Mouse (Mus musculus): Measurements from ENCODE around the gene Pla2g4a. TPM values are rescaled to one million over a fixed set of nuclear protein-coding genes. Genes with fewer than 3 reads are reported as not detected.
A peak's percentile ranks its signal among the peaks of the same experiment; 100 is the strongest.

The Pla2g4a gene
- 4.7 and 5.4 TPM in 2 replicates for polyA plus RNA-seq (2014; fragmentation: Nextera tagmentation; extraction: Ambion mirVana)

DNA sequence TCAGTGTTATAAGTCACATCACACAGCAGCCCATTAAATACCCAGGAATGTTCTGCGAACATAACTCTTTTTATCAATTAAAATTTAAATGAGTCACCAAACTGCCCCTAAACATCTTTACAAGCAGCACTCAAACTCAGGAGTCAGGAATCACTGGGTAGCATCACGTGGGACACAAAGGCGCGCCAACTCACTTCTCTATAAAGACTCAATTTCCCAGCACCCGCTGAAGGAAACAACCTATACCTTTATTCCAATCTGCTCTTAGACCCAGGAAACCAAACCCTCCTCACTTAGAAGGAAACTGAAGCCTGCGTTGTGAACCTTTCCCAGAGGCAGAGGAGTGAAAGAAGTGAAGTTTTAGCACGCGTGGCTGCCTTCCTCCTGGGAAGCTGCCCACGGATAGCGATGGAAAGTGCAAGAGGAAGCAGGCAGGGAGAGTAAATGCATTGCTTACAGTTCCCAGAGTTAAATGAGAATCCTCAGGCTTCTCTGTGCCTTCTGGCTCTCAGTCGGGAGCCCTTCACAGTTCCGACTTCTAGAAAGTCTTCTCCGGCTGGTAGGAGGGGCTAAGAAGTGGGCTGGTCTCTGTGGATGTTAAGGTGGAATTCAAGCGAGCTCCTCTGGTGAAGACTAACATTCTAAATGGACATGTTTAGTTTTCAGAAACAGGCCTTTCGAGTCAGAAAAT is at the start of gene Pla2g4a:
TSS of gene Pla2g4a (minus strand) at position 557 of the 691 bp plus-strand sequence.
- Histone ChIP-seq H3K4me1 (ENCODE audit: control insufficient read depth, insufficient read depth, low read length) (no peaks in the 10 kb centered on the region), H3K9me3 (ENCODE audit: control insufficient read depth, low read length) (no peaks in the 10 kb centered on the region), H3K9ac (ENCODE audit: low read length) (peak within 1 kb of the TSS; percentile 11; the same call in 1 of the 2 replicates), H3K4me2 (ENCODE audit: low read depth) (peak within 1 kb of the TSS; percentile 25), H3K27me3 (ENCODE audit: control insufficient read depth, insufficient read depth, low read length) (no peaks in the 10 kb centered on the region), H3K36me3 (ENCODE audit: control insufficient read depth, insufficient read depth, low read length) (no peaks in the 10 kb centered on the region), H3K27ac (ENCODE audit: low read depth, low read length) (no peak within 1 kb of the TSS), H3K4me3 (ENCODE audit: low read depth, low read length) (peak within 1 kb of the TSS; percentile 25)
- ATAC-seq (ENCODE audit: insufficient read depth, low FRiP score, low TSS enrichment) (no peak), DNase-seq (ENCODE audit: low spot score) (peak; percentile 11)
- 30% methylated on average over 15 of the region's 15 CpGs for WGBS

DNA sequence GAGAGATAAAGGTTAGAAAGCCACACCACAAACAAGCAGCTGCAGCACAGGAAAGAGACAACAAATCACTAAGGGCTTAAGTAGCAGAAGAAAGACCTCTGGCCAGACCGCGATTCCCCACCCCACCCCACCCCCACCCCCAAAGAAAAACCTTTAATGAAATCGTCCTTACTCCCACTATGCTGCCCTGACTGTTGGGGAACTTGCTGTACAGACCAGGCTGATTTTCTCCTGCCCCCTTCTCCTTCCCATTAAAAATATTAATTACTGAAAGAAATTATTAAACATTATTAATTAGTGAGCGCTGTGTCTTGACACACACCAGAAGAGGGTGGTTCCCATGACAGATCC is 49.5 kb upstream of the Pla2g4a start:
- Histone ChIP-seq H3K9ac (ENCODE audit: low read length) (no peak overlapping the region), H3K4me3 (ENCODE audit: low read depth, low read length) (no peak overlapping the region), H3K4me2 (ENCODE audit: low read depth) (no peak overlapping the region), H3K9me3 (ENCODE audit: control insufficient read depth, low read length) (no peaks in the 10 kb centered on the region), H3K27me3 (ENCODE audit: control insufficient read depth, insufficient read depth, low read length) (no peaks in the 10 kb centered on the region), H3K27ac (ENCODE audit: low read depth, low read length) (no peak overlapping the region), H3K4me1 (ENCODE audit: control insufficient read depth, insufficient read depth, low read length) (no peaks in the 10 kb centered on the region), H3K36me3 (ENCODE audit: control insufficient read depth, insufficient read depth, low read length) (no peaks in the 10 kb centered on the region)
- WGBS, result 68% methylated on average over 4 of the region's 4 CpGs
- ATAC-seq (ENCODE audit: insufficient read depth, low FRiP score, low TSS enrichment) (no peak), DNase-seq (ENCODE audit: low spot score) (no peak)

DNA sequence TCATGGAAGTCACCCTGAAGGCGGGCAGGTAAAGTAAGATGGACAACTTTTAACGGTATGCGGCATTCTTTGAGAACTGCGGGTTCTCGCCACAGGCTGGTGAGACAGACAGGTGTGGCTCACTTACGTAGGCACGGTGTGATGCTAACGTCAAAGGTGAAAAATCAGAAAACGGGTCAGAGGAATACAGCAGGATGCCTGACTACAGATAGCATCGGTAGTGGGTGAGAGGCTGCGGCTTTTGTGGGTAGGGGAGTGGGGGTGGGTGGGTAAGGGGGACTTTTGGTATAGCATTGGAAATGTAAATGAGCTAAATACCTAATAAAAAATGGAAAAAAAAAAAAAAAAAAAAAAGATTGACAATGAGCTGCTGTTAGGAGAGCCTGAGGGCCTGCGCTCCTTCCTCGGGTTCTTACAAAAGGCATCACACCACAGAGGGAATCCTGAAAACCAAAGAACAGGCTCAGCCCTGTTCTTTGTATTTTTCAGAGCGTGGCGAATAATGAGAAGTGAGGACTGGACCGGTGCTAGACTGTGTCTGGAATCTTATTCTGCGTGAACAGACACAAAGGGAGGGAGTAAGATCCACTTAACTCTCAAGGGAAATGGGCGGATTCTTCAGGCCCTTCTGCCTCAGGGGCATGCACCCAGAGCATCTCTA is 49.0 kb upstream of the Pla2g4a start:
- no peak overlapping the region for H3K27ac ChIP-seq (ENCODE audit: low read depth, low read length)
- ATAC-seq (ENCODE audit: insufficient read depth, low FRiP score, low TSS enrichment) (peak; percentile 68), DNase-seq (ENCODE audit: low spot score) (peak; percentile 10)
- no peaks in the 10 kb centered on the region for H3K9me3 ChIP-seq (ENCODE audit: control insufficient read depth, low read length)
- H3K4me2 ChIP-seq (ENCODE audit: low read depth), result no peak overlapping the region
- no peak overlapping the region for H3K4me3 ChIP-seq (ENCODE audit: low read depth, low read length)
- no peaks in the 10 kb centered on the region for H3K4me1 ChIP-seq (ENCODE audit: control insufficient read depth, insufficient read depth, low read length)
- no peak overlapping the region for H3K9ac ChIP-seq (ENCODE audit: low read length)
- H3K27me3 ChIP-seq (ENCODE audit: control insufficient read depth, insufficient read depth, low read length), result no peaks in the 10 kb centered on the region
- no peaks in the 10 kb centered on the region for H3K36me3 ChIP-seq (ENCODE audit: control insufficient read depth, insufficient read depth, low read length)
- 83% methylated on average over 18 of the region's 18 CpGs for WGBS

DNA sequence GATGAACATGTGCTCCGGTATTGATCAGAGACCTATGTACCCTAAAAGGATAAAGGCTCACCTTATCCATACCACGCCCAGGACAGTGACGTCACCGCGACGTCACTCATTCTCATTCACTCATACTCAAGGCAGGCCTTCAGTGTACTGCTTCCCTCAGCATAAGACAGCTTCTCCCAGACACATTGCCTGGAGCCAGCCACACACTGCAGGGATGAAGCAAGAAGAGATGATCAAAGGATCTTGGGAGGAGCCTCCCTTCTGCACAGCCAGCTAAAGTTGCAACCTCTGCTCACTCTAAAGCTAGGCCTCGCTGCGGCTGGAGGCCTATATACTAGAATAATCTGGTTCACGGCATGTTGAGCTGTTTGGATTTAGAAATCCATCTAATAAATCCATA is 48.0 kb upstream of the Pla2g4a start:
- 86% methylated on average over 9 of the region's 9 CpGs for WGBS
- no peak for ATAC-seq (ENCODE audit: insufficient read depth, low FRiP score, low TSS enrichment)
- H3K4me3 ChIP-seq (ENCODE audit: low read depth, low read length), result no peak overlapping the region

DNA sequence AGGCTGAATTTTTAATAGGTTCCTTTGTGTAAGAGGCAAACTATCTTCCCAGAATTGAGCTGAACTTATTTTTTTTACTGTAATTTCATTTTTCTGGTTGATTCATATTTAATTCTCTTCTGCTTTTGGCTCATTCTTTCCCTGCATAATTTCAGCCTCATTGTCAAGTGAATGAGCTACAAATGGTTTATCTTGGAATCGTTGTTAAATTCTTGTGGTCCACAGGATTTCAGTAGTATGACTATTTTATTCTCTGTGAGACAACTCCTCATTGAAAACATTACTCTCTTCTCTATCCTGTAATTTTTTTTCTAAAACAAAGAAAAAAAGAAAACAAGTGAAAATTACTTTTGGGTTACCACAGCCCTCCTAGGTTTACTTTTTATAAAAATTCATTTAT is 14.5 kb upstream of the Pla2g4a start:
- 89% methylated on average over 1 of the region's 1 CpGs for WGBS
- no peak for DNase-seq (ENCODE audit: low spot score)
- Histone ChIP-seq H3K36me3 (ENCODE audit: control insufficient read depth, insufficient read depth, low read length) (no peaks in the 10 kb centered on the region), H3K4me3 (ENCODE audit: low read depth, low read length) (no peak overlapping the region), H3K4me1 (ENCODE audit: control insufficient read depth, insufficient read depth, low read length) (no peaks in the 10 kb centered on the region), H3K9ac (ENCODE audit: low read length) (no peak overlapping the region), H3K9me3 (ENCODE audit: control insufficient read depth, low read length) (no peaks in the 10 kb centered on the region), H3K27me3 (ENCODE audit: control insufficient read depth, insufficient read depth, low read length) (no peaks in the 10 kb centered on the region), H3K27ac (ENCODE audit: low read depth, low read length) (no peak overlapping the region), H3K4me2 (ENCODE audit: low read depth) (no peak overlapping the region)
- ATAC-seq (ENCODE audit: insufficient read depth, low FRiP score, low TSS enrichment), result no peak

More for the DNA sequence above, 48.0 kb upstream of the Pla2g4a start:
- DNase-seq (ENCODE audit: low spot score), result no peak
- Histone ChIP-seq H3K9me3 (ENCODE audit: control insufficient read depth, low read length) (no peaks in the 10 kb centered on the region), H3K4me2 (ENCODE audit: low read depth) (no peak overlapping the region), H3K36me3 (ENCODE audit: control insufficient read depth, insufficient read depth, low read length) (no peaks in the 10 kb centered on the region), H3K27ac (ENCODE audit: low read depth, low read length) (no peak overlapping the region), H3K9ac (ENCODE audit: low read length) (no peak overlapping the region), H3K27me3 (ENCODE audit: control insufficient read depth, insufficient read depth, low read length) (no peaks in the 10 kb centered on the region), H3K4me1 (ENCODE audit: control insufficient read depth, insufficient read depth, low read length) (no peaks in the 10 kb centered on the region)

DNA sequence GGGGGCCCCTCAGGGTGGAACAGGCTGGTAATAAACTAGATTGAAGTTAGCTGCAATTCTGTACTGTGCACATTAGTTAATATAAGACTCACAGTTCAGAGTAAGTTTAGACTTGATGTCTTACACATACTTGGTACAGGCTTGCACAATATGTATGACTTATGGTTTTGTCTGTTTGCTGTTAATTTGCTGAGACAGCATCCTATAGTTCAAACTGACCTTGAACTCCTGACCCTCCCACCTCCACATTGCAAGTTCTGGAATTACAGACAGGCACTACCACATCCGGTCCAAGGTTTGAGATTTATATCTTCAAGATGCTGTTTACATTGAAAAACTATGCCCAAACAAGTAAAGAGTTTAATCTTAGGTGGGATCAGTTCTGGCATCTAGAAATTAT is 4.7 kb upstream of the Pla2g4a start:
- ATAC-seq (ENCODE audit: insufficient read depth, low FRiP score, low TSS enrichment), result no peak

DNA sequence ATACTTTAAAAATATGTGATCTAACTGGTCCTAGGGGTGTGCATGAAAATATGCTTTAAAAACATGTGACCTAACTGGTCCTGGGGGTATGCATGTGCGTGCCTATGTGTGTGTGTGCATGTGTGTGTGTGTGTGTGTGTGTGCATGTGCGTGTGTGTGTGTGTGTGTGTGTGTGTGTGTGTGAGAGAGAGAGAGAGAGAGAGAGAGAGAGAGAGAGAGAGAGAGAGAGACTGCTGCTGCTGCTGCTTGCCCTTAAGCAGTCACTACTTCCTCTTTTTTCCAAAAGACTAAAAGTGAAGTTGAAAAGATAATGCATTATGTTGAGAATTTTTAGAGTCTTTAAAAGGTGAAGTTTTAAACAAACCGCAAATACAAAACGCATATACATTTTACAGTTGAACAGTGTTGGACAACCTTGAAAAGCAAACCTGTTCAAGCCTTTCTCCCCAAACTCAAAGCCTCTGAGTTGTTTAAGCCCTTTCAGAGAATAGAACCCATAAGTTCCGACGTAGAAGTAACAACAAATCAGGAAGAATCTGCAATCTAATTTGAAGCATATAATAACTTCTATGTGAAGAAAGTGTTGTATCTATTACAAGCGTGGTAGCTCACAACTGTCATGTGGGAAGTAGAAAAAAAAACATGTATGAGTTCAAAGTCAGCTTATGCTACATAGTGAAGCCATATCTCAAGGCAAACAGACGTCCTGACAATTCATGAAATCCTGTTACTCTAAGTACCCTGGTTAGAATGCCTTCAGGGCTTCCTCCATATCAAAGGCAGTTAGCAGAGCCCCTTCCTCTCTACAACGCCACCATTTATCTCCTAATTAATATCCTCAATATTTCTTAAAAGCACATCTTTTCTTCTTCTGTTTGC is 574 bp upstream of the Pla2g4a start:
- Histone ChIP-seq H3K4me3 (ENCODE audit: low read depth, low read length) (no peak overlapping the region), H3K27me3 (ENCODE audit: control insufficient read depth, insufficient read depth, low read length) (no peaks in the 10 kb centered on the region), H3K4me1 (ENCODE audit: control insufficient read depth, insufficient read depth, low read length) (no peaks in the 10 kb centered on the region), H3K9ac (ENCODE audit: low read length) (no peak overlapping the region), H3K27ac (ENCODE audit: low read depth, low read length) (no peak overlapping the region), H3K4me2 (ENCODE audit: low read depth) (no peak overlapping the region), H3K36me3 (ENCODE audit: control insufficient read depth, insufficient read depth, low read length) (no peaks in the 10 kb centered on the region), H3K9me3 (ENCODE audit: control insufficient read depth, low read length) (no peaks in the 10 kb centered on the region)
- 68% methylated on average over 9 of the region's 9 CpGs for WGBS
- peak; percentile 38; the same call in 1 of the 2 replicates for ATAC-seq (ENCODE audit: insufficient read depth, low FRiP score, low TSS enrichment)
- no peak for DNase-seq (ENCODE audit: low spot score)

More for the DNA sequence above, 4.7 kb upstream of the Pla2g4a start:
- Histone ChIP-seq H3K27ac (ENCODE audit: low read depth, low read length) (no peak overlapping the region), H3K9ac (ENCODE audit: low read length) (no peak overlapping the region), H3K4me1 (ENCODE audit: control insufficient read depth, insufficient read depth, low read length) (no peaks in the 10 kb centered on the region), H3K36me3 (ENCODE audit: control insufficient read depth, insufficient read depth, low read length) (no peaks in the 10 kb centered on the region), H3K9me3 (ENCODE audit: control insufficient read depth, low read length) (no peaks in the 10 kb centered on the region), H3K27me3 (ENCODE audit: control insufficient read depth, insufficient read depth, low read length) (no peaks in the 10 kb centered on the region), H3K4me2 (ENCODE audit: low read depth) (no peak overlapping the region), H3K4me3 (ENCODE audit: low read depth, low read length) (no peak overlapping the region)
- no peak for DNase-seq (ENCODE audit: low spot score)
- WGBS, result 84% methylated on average over 1 of the region's 1 CpGs

DNA sequence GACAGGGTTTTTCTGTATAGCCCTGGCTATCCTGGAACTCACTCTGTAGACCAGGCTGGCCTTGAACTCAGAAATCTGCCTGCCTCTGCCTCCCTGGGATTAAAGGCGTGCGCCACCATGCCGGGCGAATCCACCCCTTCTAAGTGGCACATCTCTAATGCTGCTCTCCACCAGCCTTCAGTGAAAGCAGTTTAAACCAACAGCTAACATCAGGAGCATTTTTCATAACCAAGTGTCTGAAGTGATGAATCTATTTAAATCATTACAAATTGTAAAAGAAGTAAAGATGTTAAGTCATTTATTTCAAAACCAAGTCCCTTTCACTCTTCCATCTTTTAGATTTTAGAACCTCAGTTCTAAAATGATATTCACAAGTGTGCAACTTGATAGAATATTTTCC is 839 bp downstream of the Pla2g4a start:
- Histone ChIP-seq H3K36me3 (ENCODE audit: control insufficient read depth, insufficient read depth, low read length) (no peaks in the 10 kb centered on the region), H3K27ac (ENCODE audit: low read depth, low read length) (no peak overlapping the region), H3K4me2 (ENCODE audit: low read depth) (no peak overlapping the region), H3K9me3 (ENCODE audit: control insufficient read depth, low read length) (no peaks in the 10 kb centered on the region), H3K9ac (ENCODE audit: low read length) (no peak overlapping the region), H3K27me3 (ENCODE audit: control insufficient read depth, insufficient read depth, low read length) (no peaks in the 10 kb centered on the region), H3K4me3 (ENCODE audit: low read depth, low read length) (no peak overlapping the region), H3K4me1 (ENCODE audit: control insufficient read depth, insufficient read depth, low read length) (no peaks in the 10 kb centered on the region)
- ATAC-seq (ENCODE audit: insufficient read depth, low FRiP score, low TSS enrichment) (no peak), DNase-seq (ENCODE audit: low spot score) (no peak)
- 98% methylated on average over 4 of the region's 4 CpGs for WGBS
